Mouse (Mus musculus) regulatory T cell (primary cell): ENCODE results near the gene Zfp709.
"Not testable (repeated sequence)": the region's sequence is repeated elsewhere in the genome, so short reads cannot be mapped to it uniquely, and the experiment has no call there.

ENCODE experiments used
- in situ Hi-C: fragments of 300-600 bp; cut with MboI, MseI; formaldehyde crosslinking; loops from one replicate; pipeline ENCODE4 v1.15.1; 2025; ENCODE audit warnings: high pct_unique_total_duplicates

Zfp709 gene

GRCm38 (mm10) chr8:71925791-71926190 lies 44.0 kb downstream of the Zfp709 start:
- in situ Hi-C loops: loop anchor here (10.0 kb wide), 1 partner anchor 1031 kb away; the partner anchor contains the start of genes Rpl18a and Slc5a5

GRCm38 (mm10) chr8:71926551-71926950 lies 44.7 kb downstream of the Zfp709 start:
- in situ Hi-C loops: loop anchor here (10.0 kb wide), 1 partner anchor 1032 kb away; the partner anchor contains the start of genes Rpl18a and Slc5a5

- in situ Hi-C loops: loop anchor here (10.0 kb wide), 1 partner anchor 1033 kb away; the partner anchor contains the start of genes Rpl18a and Slc5a5
These were observed 46.0 kb downstream of the Zfp709 start for GRCm38 (mm10) chr8:71927779-71928178.

DNA sequence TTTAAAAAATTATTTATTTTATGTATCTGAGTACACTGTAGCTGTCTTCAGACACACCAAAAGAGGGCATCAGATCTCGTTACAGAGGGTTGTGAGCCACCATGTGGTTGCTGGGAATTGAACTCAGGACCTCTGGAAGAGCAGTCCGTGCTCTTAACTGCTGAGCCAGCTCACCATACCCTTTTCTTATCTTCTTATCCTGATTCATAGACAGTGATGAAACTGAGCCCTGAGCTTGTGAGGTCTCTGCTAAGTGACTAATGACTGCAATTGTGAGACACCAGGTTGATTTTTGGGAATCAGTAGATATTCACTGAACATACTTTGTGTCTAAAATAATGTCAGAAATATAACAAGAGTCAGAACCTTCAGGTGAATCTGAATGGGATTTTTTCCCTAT lies 56.2 kb downstream of the Zfp709 start:
- in situ Hi-C loops: not testable (repeated sequence)

- in situ Hi-C loops: loop anchor here (10.0 kb wide), 2 partner anchors 56 to 484 kb away; partner anchors contain the start of genes Eps15l1 and Zfp709
These were observed 58.7 kb downstream of the Zfp709 start for GRCm38 (mm10) chr8:71940293-71941208.

DNA sequence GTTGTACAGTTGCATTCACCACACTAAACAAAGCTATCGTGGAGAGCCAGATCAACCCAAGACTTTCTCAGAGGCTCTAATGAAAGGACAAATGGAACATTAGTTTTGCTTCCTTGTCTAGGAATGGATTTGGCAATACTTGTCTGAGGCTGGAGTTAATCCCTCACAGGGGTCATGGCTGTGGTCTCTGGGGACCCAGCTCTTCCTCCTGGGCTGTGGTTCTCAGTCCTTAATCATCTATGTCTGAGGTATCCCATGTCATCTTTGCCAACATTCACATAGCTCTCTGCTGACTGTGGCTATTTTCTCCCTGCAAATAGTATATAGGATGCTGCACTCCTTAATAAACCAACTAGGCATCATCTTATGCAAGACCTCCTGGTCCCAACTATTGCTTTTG lies 60.0 kb downstream of the Zfp709 start:
- in situ Hi-C loops: loop anchor here (10.0 kb wide), 2 partner anchors 57 to 483 kb away; partner anchors contain the start of genes Eps15l1 and Zfp709
